ENCODE assay signal across 9 mouse cellular contexts in the genomic region with DNA sequence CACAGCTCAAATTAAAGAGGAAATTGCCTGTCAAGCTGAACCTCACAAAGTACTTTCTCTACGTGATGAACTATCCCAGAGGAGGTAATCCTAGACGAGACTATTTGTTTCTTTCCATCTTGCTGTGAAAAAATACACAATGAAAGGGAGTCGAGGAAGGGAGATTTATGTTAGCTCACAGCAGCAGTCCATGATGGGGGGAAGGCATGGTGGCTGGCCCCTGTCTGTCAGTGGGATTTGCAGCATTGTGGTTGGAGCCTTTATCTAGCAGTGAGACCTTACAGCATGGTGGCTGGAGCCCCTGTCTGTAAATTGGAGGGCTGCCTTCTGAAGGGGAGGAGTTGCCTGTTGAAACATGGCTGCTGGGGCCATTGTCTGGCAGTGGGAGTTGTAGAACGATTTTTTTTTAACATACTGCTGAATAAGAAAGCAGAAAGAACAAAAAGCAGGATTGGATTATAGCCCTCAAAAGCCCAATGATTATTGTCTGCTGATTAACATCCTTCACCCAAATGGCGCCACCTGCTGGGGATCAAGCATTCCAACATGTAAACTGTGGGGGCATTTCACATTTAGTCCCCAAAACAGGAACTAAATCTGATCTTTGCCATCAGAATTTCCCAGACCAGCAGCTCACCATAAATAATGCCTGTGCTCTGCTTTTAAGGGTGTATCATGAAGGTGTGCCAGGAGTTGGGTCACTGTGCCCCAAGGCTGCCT. TPM values are rescaled to one million over a fixed set of nuclear protein-coding genes. Genes with fewer than 3 reads are reported as not detected.
A peak's percentile ranks its signal among the peaks of the same experiment; 100 is the strongest.
DNase-seq lines count a peak whose midpoint lies in the region; ATAC-seq and TF ChIP-seq lines count a peak whose summit lies in the region.
"Had no signal": no experiment of that assay in that cellular context is flagged by ENCODE, and none has a peak within 500 bp of the region (broad histone marks: within the 10 kb centered on the region; RNA-seq: fewer than 3 reads in every experiment).

No protein-coding gene starts in this region.

- H3K36me3 ChIP-seq in hindbrain, postnatal 0 days (ENCODE audit: insufficient read depth, low read length) = no peaks in the 10 kb centered on the region
- no peaks in the 10 kb centered on the region for H3K36me3 ChIP-seq in hindbrain, embryonic 12.5 days

- H3K9ac ChIP-seq in hindbrain, postnatal 0 days (replicated peaks; ENCODE audit: low read length) = no peak overlapping the region
- no peak overlapping the region for H3K9ac ChIP-seq in hindbrain, embryonic 12.5 days

- no peaks in the 10 kb centered on the region for H3K9me3 ChIP-seq in hindbrain, postnatal 0 days (ENCODE audit: low read length)
- H3K9me3 ChIP-seq in hindbrain, embryonic 12.5 days (replicated peaks) = no peaks in the 10 kb centered on the region

- H3K4me1 ChIP-seq in hindbrain, postnatal 0 days (ENCODE audit: insufficient read depth, low read length) = no peaks in the 10 kb centered on the region
- no peaks in the 10 kb centered on the region for H3K4me1 ChIP-seq in hindbrain, embryonic 12.5 days

- H3K4me3 ChIP-seq in hindbrain, postnatal 0 days (ENCODE audit: low read length) = no peak overlapping the region
- no peak overlapping the region for H3K4me3 ChIP-seq in hindbrain, embryonic 12.5 days

- peak; percentile 58 for TF ChIP-seq CTCF in hindbrain, postnatal 0 days (IDR thresholded peaks at IDR 0.05; ENCODE audit: low read depth)

- no peak overlapping the region for H3K4me2 ChIP-seq in hindbrain, postnatal 0 days (ENCODE audit: low read depth, low read length)
- H3K4me2 ChIP-seq in hindbrain, embryonic 12.5 days (replicated peaks) = no peak overlapping the region

- 47% methylated on average over 5 of the region's 5 CpGs for WGBS in hindbrain, postnatal 0 days
- WGBS in hindbrain, embryonic 12.5 days = 48% methylated on average over 5 of the region's 5 CpGs

- peak; percentile 39 for DNase-seq in hindbrain, postnatal 0 days (ENCODE audit: low spot score)
- peak; percentile 47 for DNase-seq in right cerebral cortex, postnatal 4 days
- no peak for DNase-seq in right cerebral cortex, postnatal 36 days (ENCODE audit: low spot score in 2 of 2)
- peak; percentile 47 for DNase-seq in c-Kit-positive CD71-positive TER-119-positive erythroid progenitor cells, embryonic 14.5 days (ENCODE audit: low spot score)
- no peak for DNase-seq in urinary bladder, adult 2 months (ENCODE audit: low spot score)
- no peak for DNase-seq in right cerebral cortex, adult 18-20 months
- DNase-seq: gastrocnemius, postnatal 25 days had no signal

- no peak for ATAC-seq in hindbrain, postnatal 0 days
- no peak for ATAC-seq in hindbrain, embryonic 12.5 days (ENCODE audit: low FRiP score)
- 0 out of 2 replicates have a peak, but pooled peaks have one; percentile 39 for ATAC-seq in neutrophil, adult 5-6 weeks (ENCODE audit: extremely low read depth, insufficient number of reproducible peaks, low FRiP score, poor library complexity, severe bottlenecking)

- H3K27me3 ChIP-seq in hindbrain, postnatal 0 days (ENCODE audit: insufficient read depth, low read length) = no peaks in the 10 kb centered on the region
- H3K27me3 ChIP-seq in hindbrain, embryonic 12.5 days = no peaks in the 10 kb centered on the region

- H3K27ac ChIP-seq in hindbrain, postnatal 0 days = no peak overlapping the region
- H3K27ac ChIP-seq in hindbrain, embryonic 12.5 days = no peak overlapping the region

RNA-seq across cellular contexts. Expression of gene Ripor2, which starts 54.0 kb away (rescaled TPM):
- total RNA-seq in hindbrain, postnatal 0 days (2014; rRNA removed) = 32.9 and 34.8 TPM in 2 replicates
- 12.5 and 13.1 TPM in 2 replicates for polyA plus RNA-seq in hindbrain, postnatal 0 days (2015; fragmentation: Nextera tagmentation; extraction: Ambion mirVana)
- polyA plus RNA-seq in hindbrain, embryonic 12.5 days (2016; fragmentation: Nextera tagmentation; extraction: Ambion mirVana) = 16.3 and 22.3 TPM in 2 replicates
- total RNA-seq in neutrophil, adult 5-6 weeks (2017) = 585 and 610 TPM in 2 replicates
- 1.4 and 1.5 TPM in 2 replicates for polyA plus RNA-seq in urinary bladder, adult 2 months (2012; rRNA removed)

Comparison
In these comparisons a context has a peak if more than half of its experiments do, and no peak if none do; other contexts are left out.
1. DNase-seq: peak in hindbrain, postnatal 0 days (single experiment), right cerebral cortex, postnatal 4 days (single experiment) and c-Kit-positive CD71-positive TER-119-positive erythroid progenitor cells, embryonic 14.5 days (single experiment); none in right cerebral cortex, postnatal 36 days (0 of 2), urinary bladder, adult 2 months (single experiment) and right cerebral cortex, adult 18-20 months (single experiment).